Comparison of ENCODE assay signal across 8 mouse cellular contexts in the genomic region with DNA sequence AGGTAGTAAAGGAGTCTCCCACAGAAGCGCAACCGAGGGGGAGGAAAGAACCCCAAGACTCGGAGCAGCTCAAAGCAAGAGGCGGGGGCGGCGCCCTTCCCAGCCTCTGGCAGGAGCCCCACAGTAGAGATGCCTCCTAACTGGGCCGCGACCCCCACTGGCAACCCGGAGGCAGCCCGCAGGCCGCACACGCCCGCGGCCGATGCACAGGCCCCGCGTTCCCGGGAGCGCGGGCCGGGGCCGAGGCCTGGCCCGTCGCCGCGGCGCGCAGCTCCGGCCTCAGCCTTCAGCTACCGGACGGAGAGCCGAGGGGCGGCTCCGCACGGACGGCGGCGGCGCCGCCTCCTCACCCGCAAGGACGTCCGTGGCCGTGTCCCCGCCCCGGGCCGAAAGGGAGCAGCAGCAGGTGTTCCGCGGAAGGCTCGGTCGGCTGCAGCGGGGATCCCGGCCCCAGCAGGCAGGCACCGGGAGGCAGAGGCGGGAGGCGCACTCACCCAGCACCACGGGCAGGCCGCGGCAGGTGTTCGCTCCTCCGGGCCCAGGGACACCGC. TPM values are rescaled to one million over a fixed set of nuclear protein-coding genes. Genes with fewer than 3 reads are reported as not detected.
DNase-seq lines count a peak whose midpoint lies in the region; ATAC-seq and TF ChIP-seq lines count a peak whose summit lies in the region.

No protein-coding gene starts in this region.

- WGBS in embryonic facial prominence, embryonic 15.5 days, result under 1% methylated on average over 62 of the region's 62 CpGs
- WGBS in hindbrain, embryonic 11.5 days, result under 1% methylated on average over 50 of the region's 62 CpGs
- 1% methylated on average over 39 of the region's 62 CpGs for WGBS in limb, embryonic 14.5 days
- under 1% methylated on average over 54 of the region's 62 CpGs for WGBS in midbrain, postnatal 0 days

- peaks cover 85% of the 10 kb centered on the region for H3K4me1 ChIP-seq in E14TG2a.4 (replicated peaks; ENCODE audit: low read depth, low read length)
- peaks cover 24% of the 10 kb centered on the region for H3K4me1 ChIP-seq in embryonic facial prominence, embryonic 15.5 days
- H3K4me1 ChIP-seq in hindbrain, embryonic 11.5 days (replicated peaks; ENCODE audit: control insufficient read depth, insufficient read depth, low read length), result no peaks in the 10 kb centered on the region
- peaks cover 16% of the 10 kb centered on the region for H3K4me1 ChIP-seq in limb, embryonic 14.5 days (ENCODE audit: control insufficient read depth, insufficient read depth, low read length)
- H3K4me1 ChIP-seq in midbrain, postnatal 0 days (ENCODE audit: insufficient read depth, low read length), result peaks cover 11% of the 10 kb centered on the region

- peak overlapping the region; percentile 87 for H3K9ac ChIP-seq in embryonic facial prominence, embryonic 15.5 days
- peak overlapping the region; percentile 87 for H3K9ac ChIP-seq in hindbrain, embryonic 11.5 days (ENCODE audit: low read depth, low read length)
- H3K9ac ChIP-seq in limb, embryonic 14.5 days (ENCODE audit: low read depth, low read length, severe bottlenecking), result peak overlapping the region; percentile 80
- peak overlapping the region; percentile 77 for H3K9ac ChIP-seq in midbrain, postnatal 0 days (replicated peaks; ENCODE audit: low read length, poor library complexity, severe bottlenecking)

- peaks cover 28% of the 10 kb centered on the region for H3K36me3 ChIP-seq in E14TG2a.4 (ENCODE audit: insufficient read depth, low read length)
- H3K36me3 ChIP-seq in embryonic facial prominence, embryonic 15.5 days, result no peaks in the 10 kb centered on the region
- H3K36me3 ChIP-seq in hindbrain, embryonic 11.5 days (ENCODE audit: control insufficient read depth, insufficient read depth, low read length), result no peaks in the 10 kb centered on the region
- H3K36me3 ChIP-seq in limb, embryonic 14.5 days (ENCODE audit: control insufficient read depth, insufficient read depth, low read length), result no peaks in the 10 kb centered on the region
- H3K36me3 ChIP-seq in midbrain, postnatal 0 days (ENCODE audit: insufficient read depth, low read length), result no peaks in the 10 kb centered on the region

- no peaks in the 10 kb centered on the region for H3K9me3 ChIP-seq in E14TG2a.4 (ENCODE audit: low read length)
- no peaks in the 10 kb centered on the region for H3K9me3 ChIP-seq in embryonic facial prominence, embryonic 15.5 days (replicated peaks)
- no peaks in the 10 kb centered on the region for H3K9me3 ChIP-seq in hindbrain, embryonic 11.5 days (ENCODE audit: control insufficient read depth, low read length)
- no peaks in the 10 kb centered on the region for H3K9me3 ChIP-seq in limb, embryonic 14.5 days (ENCODE audit: control insufficient read depth, low read length)
- no peaks in the 10 kb centered on the region for H3K9me3 ChIP-seq in midbrain, postnatal 0 days (ENCODE audit: low read length)

- no peak for TF ChIP-seq CTCF in E14TG2a.4 (conservative IDR thresholded peaks at IDR 0.05; ENCODE audit: low read length)
- no peak for TF ChIP-seq CTCF in midbrain, postnatal 0 days (IDR thresholded peaks at IDR 0.05)

- peak; percentile 42 for ATAC-seq in embryonic facial prominence, embryonic 15.5 days (ENCODE audit: insufficient number of reproducible peaks, low FRiP score, low TSS enrichment, low read depth)
- peak; percentile 65 for ATAC-seq in hindbrain, embryonic 11.5 days (ENCODE audit: low FRiP score)
- peak; percentile 21 for ATAC-seq in limb, embryonic 14.5 days (ENCODE audit: low FRiP score, low read depth)
- ATAC-seq in midbrain, postnatal 0 days (ENCODE audit: low FRiP score), result peak; percentile 59

- DNase-seq in embryo, embryonic 11 days, result peak; percentile 68
- DNase-seq in embryo, embryonic 9.5 days (ENCODE audit: extremely low spot score), result no peak
- peak; percentile 61 for DNase-seq in hindbrain, embryonic 11.5 days (ENCODE audit: low spot score)
- no peak for DNase-seq in limb, embryonic 14.5 days (ENCODE audit: low spot score)
- peak; percentile 38 for DNase-seq in midbrain, postnatal 0 days (ENCODE audit: low spot score)
- DNase-seq in ovary, postnatal 10 days (ENCODE audit: low spot score), result no peak

- no peaks in the 10 kb centered on the region for H3K27me3 ChIP-seq in E14TG2a.4 (ENCODE audit: insufficient read depth, low read length)
- no peaks in the 10 kb centered on the region for H3K27me3 ChIP-seq in embryonic facial prominence, embryonic 15.5 days
- no peaks in the 10 kb centered on the region for H3K27me3 ChIP-seq in hindbrain, embryonic 11.5 days (ENCODE audit: control insufficient read depth, insufficient read depth, low read length)
- H3K27me3 ChIP-seq in limb, embryonic 14.5 days (ENCODE audit: control insufficient read depth, insufficient read depth, low read length), result no peaks in the 10 kb centered on the region
- no peaks in the 10 kb centered on the region for H3K27me3 ChIP-seq in midbrain, postnatal 0 days (ENCODE audit: insufficient read depth, low read length)

- H3K4me2 ChIP-seq in embryonic facial prominence, embryonic 15.5 days (replicated peaks), result peak overlapping the region; percentile 76
- peak overlapping the region; percentile 80 for H3K4me2 ChIP-seq in hindbrain, embryonic 11.5 days (replicated peaks; ENCODE audit: low read depth, low read length)
- H3K4me2 ChIP-seq in limb, embryonic 14.5 days (replicated peaks; ENCODE audit: low read depth, low read length, severe bottlenecking), result peak overlapping the region; percentile 76
- H3K4me2 ChIP-seq in midbrain, postnatal 0 days (ENCODE audit: low read depth, low read length, poor library complexity, severe bottlenecking), result peak overlapping the region; percentile 76

- peak overlapping the region; percentile 91 for H3K27ac ChIP-seq in embryonic facial prominence, embryonic 15.5 days (replicated peaks)
- peak overlapping the region; percentile 84 for H3K27ac ChIP-seq in hindbrain, embryonic 11.5 days (ENCODE audit: low read depth, low read length)
- H3K27ac ChIP-seq in limb, embryonic 14.5 days (replicated peaks; ENCODE audit: low read depth, low read length), result peak overlapping the region; percentile 68
- peak overlapping the region; percentile 88 for H3K27ac ChIP-seq in midbrain, postnatal 0 days (ENCODE audit: low read depth, low read length)

- H3K4me3 ChIP-seq in E14TG2a.4 (replicated peaks; ENCODE audit: low read length), result peak overlapping the region; percentile 98
- H3K4me3 ChIP-seq in embryonic facial prominence, embryonic 15.5 days (replicated peaks), result peak overlapping the region; percentile 97
- H3K4me3 ChIP-seq in hindbrain, embryonic 11.5 days (ENCODE audit: low read depth, low read length), result peak overlapping the region; percentile 87
- peak overlapping the region; percentile 93 for H3K4me3 ChIP-seq in limb, embryonic 14.5 days (replicated peaks; ENCODE audit: low read length)
- H3K4me3 ChIP-seq in midbrain, postnatal 0 days (ENCODE audit: low read depth, low read length), result peak overlapping the region; percentile 88

- no peak for TF ChIP-seq POLR2A in limb, embryonic 14.5 days (IDR thresholded peaks at IDR 0.05; ENCODE audit: borderline replicate concordance, extremely low read depth, insufficient read depth, insufficient read length)

RNA-seq across cellular contexts. Expression of gene Dag1, which starts 0.6 kb away (rescaled TPM):
- 84.0 and 85.9 TPM in 2 replicates for polyA plus RNA-seq in embryonic facial prominence, embryonic 15.5 days (2015; fragmentation: Nextera tagmentation; extraction: Ambion mirVana)
- polyA plus RNA-seq in hindbrain, embryonic 11.5 days (2014; fragmentation: Nextera tagmentation; extraction: Ambion mirVana), result 51.0 and 52.0 TPM in 2 replicates
- 49.7 and 57.4 TPM in 2 replicates for polyA plus RNA-seq in limb, embryonic 14.5 days (2012; rRNA removed)
- 77.4 and 82.5 TPM in 2 replicates for polyA plus RNA-seq in limb, embryonic 14.5 days (2014; fragmentation: Nextera tagmentation; extraction: Ambion mirVana)
- 126 and 141 TPM in 2 replicates for total RNA-seq in midbrain, postnatal 0 days (2014; rRNA removed)
- 78.7 and 79.7 TPM in 2 replicates for polyA plus RNA-seq in midbrain, postnatal 0 days (2015; fragmentation: Nextera tagmentation; extraction: Ambion mirVana)

RNA-seq across cellular contexts. Expression of gene Nicn1, which starts 27.0 kb away (rescaled TPM):
- polyA plus RNA-seq in embryonic facial prominence, embryonic 15.5 days (2015; fragmentation: Nextera tagmentation; extraction: Ambion mirVana), result 41.7 and 42.9 TPM in 2 replicates
- 64.5 and 66.4 TPM in 2 replicates for polyA plus RNA-seq in hindbrain, embryonic 11.5 days (2014; fragmentation: Nextera tagmentation; extraction: Ambion mirVana)
- 37.5 and 61.3 TPM in 2 replicates for polyA plus RNA-seq in limb, embryonic 14.5 days (2012; rRNA removed)
- polyA plus RNA-seq in limb, embryonic 14.5 days (2014; fragmentation: Nextera tagmentation; extraction: Ambion mirVana), result 40.2 and 49.6 TPM in 2 replicates
- 80.7 and 107 TPM in 2 replicates for total RNA-seq in midbrain, postnatal 0 days (2014; rRNA removed)
- 122 and 142 TPM in 2 replicates for polyA plus RNA-seq in midbrain, postnatal 0 days (2015; fragmentation: Nextera tagmentation; extraction: Ambion mirVana)

RNA-seq across cellular contexts. Expression of gene Amt, which starts 33.4 kb away (rescaled TPM):
- polyA plus RNA-seq in embryonic facial prominence, embryonic 15.5 days (2015; fragmentation: Nextera tagmentation; extraction: Ambion mirVana), result 10.8 and 11.2 TPM in 2 replicates
- 20.5 and 23.8 TPM in 2 replicates for polyA plus RNA-seq in hindbrain, embryonic 11.5 days (2014; fragmentation: Nextera tagmentation; extraction: Ambion mirVana)
- polyA plus RNA-seq in limb, embryonic 14.5 days (2012; rRNA removed), result 28.2 and 29.7 TPM in 2 replicates
- polyA plus RNA-seq in limb, embryonic 14.5 days (2014; fragmentation: Nextera tagmentation; extraction: Ambion mirVana), result 6.9 and 7.0 TPM in 2 replicates
- total RNA-seq in midbrain, postnatal 0 days (2014; rRNA removed), result 27.7 and 30.2 TPM in 2 replicates
- polyA plus RNA-seq in midbrain, postnatal 0 days (2015; fragmentation: Nextera tagmentation; extraction: Ambion mirVana), result 28.1 and 30.9 TPM in 2 replicates

RNA-seq across cellular contexts. Expression of gene Rhoa, which starts 42.7 kb away (rescaled TPM):
- 452 and 468 TPM in 2 replicates for polyA plus RNA-seq in embryonic facial prominence, embryonic 15.5 days (2015; fragmentation: Nextera tagmentation; extraction: Ambion mirVana)
- 270 and 295 TPM in 2 replicates for polyA plus RNA-seq in hindbrain, embryonic 11.5 days (2014; fragmentation: Nextera tagmentation; extraction: Ambion mirVana)
- 214 and 240 TPM in 2 replicates for polyA plus RNA-seq in limb, embryonic 14.5 days (2012; rRNA removed)
- polyA plus RNA-seq in limb, embryonic 14.5 days (2014; fragmentation: Nextera tagmentation; extraction: Ambion mirVana), result 296 and 326 TPM in 2 replicates
- total RNA-seq in midbrain, postnatal 0 days (2014; rRNA removed), result 120 and 124 TPM in 2 replicates
- polyA plus RNA-seq in midbrain, postnatal 0 days (2015; fragmentation: Nextera tagmentation; extraction: Ambion mirVana), result 242 and 252 TPM in 2 replicates

RNA-seq across cellular contexts. Expression of gene Tcta, which starts 42.8 kb away (rescaled TPM):
- 41.3 and 51.6 TPM in 2 replicates for polyA plus RNA-seq in embryonic facial prominence, embryonic 15.5 days (2015; fragmentation: Nextera tagmentation; extraction: Ambion mirVana)
- 31.0 and 35.0 TPM in 2 replicates for polyA plus RNA-seq in hindbrain, embryonic 11.5 days (2014; fragmentation: Nextera tagmentation; extraction: Ambion mirVana)
- polyA plus RNA-seq in limb, embryonic 14.5 days (2012; rRNA removed), result 36.8 and 41.4 TPM in 2 replicates
- polyA plus RNA-seq in limb, embryonic 14.5 days (2014; fragmentation: Nextera tagmentation; extraction: Ambion mirVana), result 37.4 and 38.6 TPM in 2 replicates
- total RNA-seq in midbrain, postnatal 0 days (2014; rRNA removed), result 59.8 and 61.2 TPM in 2 replicates
- 76.3 and 79.8 TPM in 2 replicates for polyA plus RNA-seq in midbrain, postnatal 0 days (2015; fragmentation: Nextera tagmentation; extraction: Ambion mirVana)

Comparison
In these comparisons a context has a peak if more than half of its experiments do, and no peak if none do; other contexts are left out.
1. DNase-seq: peak in embryo, embryonic 11 days (single experiment), hindbrain, embryonic 11.5 days (single experiment) and midbrain, postnatal 0 days (single experiment); none in embryo, embryonic 9.5 days (single experiment), limb, embryonic 14.5 days (single experiment) and ovary, postnatal 10 days (single experiment).
2. Peak in every context shown above with its lines, with median percentiles within 50 percentile points of each other: H3K4me3 ChIP-seq, ATAC-seq, H3K27ac ChIP-seq, H3K4me2 ChIP-seq and H3K9ac ChIP-seq.